Mouse (Mus musculus): Measurements from ENCODE around the gene Dmwd.

Gene Dmwd

DNA sequence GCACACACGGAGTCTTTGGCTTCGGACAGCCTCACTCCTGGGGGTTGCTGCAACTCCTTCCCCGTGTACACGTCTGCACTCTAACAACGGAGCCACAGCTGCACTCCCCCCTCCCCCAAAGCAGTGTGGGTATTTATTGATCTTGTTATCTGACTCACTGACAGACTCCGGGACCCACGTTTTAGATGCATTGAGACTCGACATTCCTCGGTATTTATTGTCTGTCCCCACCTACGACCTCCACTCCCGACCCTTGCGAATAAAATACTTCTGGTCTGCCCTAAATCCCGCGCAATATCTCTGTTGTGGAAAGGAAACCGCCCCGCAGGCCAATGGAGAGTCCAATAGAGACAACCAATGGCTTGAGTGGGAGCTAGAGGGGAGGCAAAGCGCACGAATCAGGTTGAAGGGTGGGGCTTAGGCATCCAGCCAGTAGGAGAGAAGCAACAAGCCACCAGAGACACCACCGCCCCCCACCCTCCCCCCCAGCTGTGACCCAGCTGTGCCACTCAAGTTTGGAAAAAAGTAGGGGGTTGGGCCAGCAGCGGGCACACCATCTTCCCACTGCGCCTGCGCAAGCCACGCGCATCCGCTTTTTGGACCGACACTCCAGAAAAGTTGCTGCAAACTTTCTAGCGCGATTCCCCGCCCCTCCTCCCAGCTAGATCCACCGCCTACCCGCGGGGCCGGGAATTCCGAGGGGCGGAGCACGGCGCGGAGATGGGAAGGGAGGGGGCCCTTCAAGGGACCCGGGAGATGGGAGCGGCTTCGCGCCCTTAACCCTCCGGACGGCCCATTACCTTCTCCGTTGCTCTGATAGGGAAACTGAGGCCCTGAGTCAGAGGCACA lies 17.7 kb downstream of the Dmwd start:
- TF ChIP-seq NANOG (IDR thresholded peaks at IDR 0.05; ENCODE audit: borderline replicate concordance, low read length) = no peak
- TF ChIP-seq POU5F1 (IDR thresholded peaks at IDR 0.05; ENCODE audit: borderline replicate concordance, low read length) = no peak
- Histone ChIP-seq H3K4me3 (replicated peaks; ENCODE audit: low read length) (peak overlapping the region; percentile 83), H3K27me3 (ENCODE audit: insufficient read depth, low read length) (peaks cover 61% of the 10 kb centered on the region), H3K9me3 (ENCODE audit: low read length) (no peaks in the 10 kb centered on the region), H3K36me3 (ENCODE audit: insufficient read depth, low read length) (peaks cover 33% of the 10 kb centered on the region), H3K4me1 (replicated peaks; ENCODE audit: low read depth, low read length) (peaks cover 66% of the 10 kb centered on the region)

DNA sequence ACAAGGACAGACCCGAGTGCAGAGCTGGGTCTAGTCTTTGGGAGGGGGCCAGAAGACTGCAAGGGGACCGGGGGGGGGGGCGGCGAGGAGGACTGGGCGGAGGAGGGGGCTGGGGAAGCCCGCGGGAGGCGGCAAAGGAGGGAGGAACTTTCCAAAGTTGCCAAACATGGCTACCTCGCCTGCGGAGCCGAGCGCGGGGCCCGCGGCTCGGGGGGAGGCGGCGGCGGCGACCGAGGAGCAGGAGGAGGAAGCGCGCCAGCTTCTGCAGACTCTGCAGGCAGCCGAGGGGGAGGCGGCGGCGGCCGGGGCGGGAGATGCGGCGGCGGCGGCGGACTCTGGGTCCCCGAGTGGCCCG lies 18.4 kb downstream of the Dmwd start, which contains the start of gene Six5:
TSS of gene Six5 (plus strand) at position 124 of the 355 bp plus-strand sequence.
- Histone ChIP-seq H3K36me3 (ENCODE audit: insufficient read depth, low read length) (peaks cover 28% of the 10 kb centered on the region), H3K4me1 (replicated peaks; ENCODE audit: low read depth, low read length) (peaks cover 67% of the 10 kb centered on the region), H3K27me3 (ENCODE audit: insufficient read depth, low read length) (peaks cover 67% of the 10 kb centered on the region), H3K4me3 (replicated peaks; ENCODE audit: low read length) (peak within 1 kb of the TSS; percentile 83), H3K9me3 (ENCODE audit: low read length) (no peaks in the 10 kb centered on the region)
- TF ChIP-seq NANOG (IDR thresholded peaks at IDR 0.05; ENCODE audit: borderline replicate concordance, low read length) = no peak
- no peak for TF ChIP-seq POU5F1 (IDR thresholded peaks at IDR 0.05; ENCODE audit: borderline replicate concordance, low read length)
- TF ChIP-seq CTCF (conservative IDR thresholded peaks at IDR 0.05; ENCODE audit: low read length) = no peak

DNA sequence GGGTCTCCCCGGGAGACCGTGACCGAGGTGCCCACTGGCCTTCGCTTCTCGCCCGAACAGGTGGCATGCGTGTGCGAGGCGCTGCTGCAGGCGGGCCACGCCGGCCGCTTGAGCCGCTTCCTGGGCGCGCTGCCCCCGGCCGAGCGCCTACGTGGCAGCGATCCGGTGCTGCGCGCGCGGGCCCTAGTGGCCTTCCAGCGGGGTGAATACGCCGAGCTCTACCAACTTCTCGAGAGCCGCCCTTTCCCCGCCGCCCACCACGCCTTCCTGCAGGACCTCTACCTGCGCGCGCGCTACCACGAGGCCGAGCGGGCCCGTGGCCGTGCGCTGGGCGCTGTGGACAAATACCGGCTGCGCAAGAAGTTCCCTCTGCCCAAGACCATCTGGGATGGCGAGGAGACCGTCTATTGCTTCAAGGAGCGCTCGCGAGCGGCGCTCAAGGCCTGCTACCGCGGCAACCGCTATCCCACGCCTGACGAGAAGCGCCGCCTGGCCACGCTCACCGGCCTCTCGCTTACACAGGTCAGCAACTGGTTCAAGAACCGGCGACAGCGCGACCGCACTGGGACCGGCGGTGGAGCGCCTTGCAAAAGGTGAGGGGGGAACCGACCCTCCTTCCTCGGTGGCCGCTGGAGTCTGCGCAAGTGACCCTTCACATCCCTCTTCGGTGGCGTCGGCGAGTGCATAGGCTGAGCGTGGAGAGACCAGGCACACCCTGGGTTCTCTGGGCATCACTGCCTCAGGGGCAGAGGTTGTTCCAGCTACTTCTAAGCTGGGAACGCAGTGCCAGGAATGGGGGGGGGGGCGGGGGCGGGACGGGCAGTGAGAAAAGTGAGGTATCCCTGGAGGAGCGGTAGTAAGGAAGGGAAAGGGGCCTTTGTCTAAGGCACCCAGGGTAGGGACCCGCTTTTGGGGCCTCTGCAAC lies 19.1 kb downstream of the Dmwd start:
- TF ChIP-seq POU5F1 (IDR thresholded peaks at IDR 0.05; ENCODE audit: borderline replicate concordance, low read length) (no peak), NANOG (IDR thresholded peaks at IDR 0.05; ENCODE audit: borderline replicate concordance, low read length) (no peak), CTCF (conservative IDR thresholded peaks at IDR 0.05; ENCODE audit: low read length) (no peak)
- H3K4me1 ChIP-seq (replicated peaks; ENCODE audit: low read depth, low read length) = peaks cover 67% of the 10 kb centered on the region
- H3K9me3 ChIP-seq (ENCODE audit: low read length) = no peaks in the 10 kb centered on the region
- peaks cover 73% of the 10 kb centered on the region for H3K27me3 ChIP-seq (ENCODE audit: insufficient read depth, low read length)
- peaks cover 22% of the 10 kb centered on the region for H3K36me3 ChIP-seq (ENCODE audit: insufficient read depth, low read length)
- peak overlapping the region; percentile 83 for H3K4me3 ChIP-seq (replicated peaks; ENCODE audit: low read length)

DNA sequence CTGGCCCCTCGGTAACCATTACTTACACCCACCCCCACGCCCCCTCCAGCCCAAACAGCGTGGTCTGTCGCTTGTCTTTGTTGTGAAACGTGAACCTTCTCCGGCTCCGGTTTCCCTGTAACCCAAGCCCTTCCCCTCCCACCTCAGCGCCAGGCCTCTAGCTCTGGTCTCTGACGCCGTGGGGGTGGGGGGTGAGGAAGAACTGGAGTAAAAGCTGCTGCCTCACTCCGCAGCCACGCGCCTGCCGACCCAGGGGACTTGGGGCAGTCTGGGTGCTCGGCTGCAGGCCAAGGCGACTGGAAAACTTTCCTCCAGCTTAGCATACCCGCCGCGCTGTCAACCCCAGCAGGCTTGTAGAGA lies 19.7 kb downstream of the Dmwd start:
- H3K4me3 ChIP-seq (replicated peaks; ENCODE audit: low read length) = peak overlapping the region; percentile 83
- H3K9me3 ChIP-seq (ENCODE audit: low read length) = no peaks in the 10 kb centered on the region
- peaks cover 16% of the 10 kb centered on the region for H3K36me3 ChIP-seq (ENCODE audit: insufficient read depth, low read length)
- H3K4me1 ChIP-seq (replicated peaks; ENCODE audit: low read depth, low read length) = peaks cover 61% of the 10 kb centered on the region
- TF ChIP-seq POU5F1 (IDR thresholded peaks at IDR 0.05; ENCODE audit: borderline replicate concordance, low read length) = no peak
- no peak for TF ChIP-seq CTCF (conservative IDR thresholded peaks at IDR 0.05; ENCODE audit: low read length)
- TF ChIP-seq NANOG (IDR thresholded peaks at IDR 0.05; ENCODE audit: borderline replicate concordance, low read length) = no peak
- peaks cover 75% of the 10 kb centered on the region for H3K27me3 ChIP-seq (ENCODE audit: insufficient read depth, low read length)

DNA sequence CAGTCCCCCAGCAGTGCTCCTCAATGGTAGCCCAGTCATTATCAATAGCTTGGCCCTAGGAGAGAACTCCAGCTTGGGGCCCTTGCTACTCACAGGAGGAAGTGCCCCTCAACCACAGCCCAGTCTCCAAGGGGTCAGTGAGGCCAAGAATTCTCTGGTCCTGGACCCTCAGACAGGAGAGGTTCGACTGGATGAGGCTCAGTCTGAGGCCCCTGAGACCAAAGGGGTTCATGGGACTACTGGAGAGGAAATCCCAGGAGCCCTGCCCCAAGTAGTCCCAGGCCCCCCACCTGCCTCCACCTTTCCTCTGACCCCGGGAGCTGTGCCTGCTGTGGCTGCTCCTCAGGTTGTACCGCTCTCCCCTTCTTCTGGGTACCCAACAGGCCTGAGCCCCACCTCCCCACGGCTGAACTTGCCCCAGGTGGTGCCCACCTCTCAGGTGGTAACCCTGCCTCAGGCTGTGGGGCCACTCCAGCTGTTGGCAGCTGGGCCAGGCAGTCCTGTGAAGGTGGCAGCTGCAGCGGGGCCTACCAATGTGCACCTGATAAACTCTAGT lies 20.5 kb downstream of the Dmwd start:
- Histone ChIP-seq H3K36me3 (ENCODE audit: insufficient read depth, low read length) (peaks cover 8% of the 10 kb centered on the region), H3K4me1 (replicated peaks; ENCODE audit: low read depth, low read length) (peaks cover 53% of the 10 kb centered on the region), H3K9me3 (ENCODE audit: low read length) (no peaks in the 10 kb centered on the region), H3K27me3 (ENCODE audit: insufficient read depth, low read length) (peaks cover 74% of the 10 kb centered on the region), H3K4me3 (replicated peaks; ENCODE audit: low read length) (peak overlapping the region; percentile 83)
- TF ChIP-seq POU5F1 (IDR thresholded peaks at IDR 0.05; ENCODE audit: borderline replicate concordance, low read length) (no peak), CTCF (conservative IDR thresholded peaks at IDR 0.05; ENCODE audit: low read length) (no peak), NANOG (IDR thresholded peaks at IDR 0.05; ENCODE audit: borderline replicate concordance, low read length) (no peak)

DNA sequence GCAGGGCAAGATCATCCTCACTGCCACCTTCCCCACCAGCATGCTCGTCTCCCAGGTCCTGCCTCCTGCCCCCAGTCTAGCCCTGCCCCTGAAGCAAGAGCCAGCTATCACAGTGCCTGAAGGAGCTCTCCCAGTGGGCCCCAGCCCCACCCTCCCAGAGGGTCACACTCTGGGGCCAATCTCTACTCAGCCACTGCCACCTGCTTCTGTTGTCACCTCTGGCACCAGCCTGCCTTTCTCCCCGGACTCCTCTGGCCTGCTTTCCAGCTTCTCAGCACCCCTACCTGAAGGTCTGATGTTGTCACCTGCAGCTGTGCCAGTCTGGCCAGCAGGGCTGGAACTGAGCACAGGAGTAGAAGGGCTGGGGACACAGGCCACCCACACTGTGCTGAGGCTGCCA lies 21.2 kb downstream of the Dmwd start:
- TF ChIP-seq NANOG (IDR thresholded peaks at IDR 0.05; ENCODE audit: borderline replicate concordance, low read length) = no peak
- TF ChIP-seq POU5F1 (IDR thresholded peaks at IDR 0.05; ENCODE audit: borderline replicate concordance, low read length) = no peak
- no peak for TF ChIP-seq CTCF (conservative IDR thresholded peaks at IDR 0.05; ENCODE audit: low read length)
- Histone ChIP-seq H3K4me1 (replicated peaks; ENCODE audit: low read depth, low read length) (peaks cover 46% of the 10 kb centered on the region), H3K9me3 (ENCODE audit: low read length) (no peaks in the 10 kb centered on the region), H3K4me3 (replicated peaks; ENCODE audit: low read length) (no peak overlapping the region), H3K36me3 (ENCODE audit: insufficient read depth, low read length) (0 out of 2 replicates have a peak, but pooled peaks cover under 1% of the 10 kb centered on the region), H3K27me3 (ENCODE audit: insufficient read depth, low read length) (peaks cover 73% of the 10 kb centered on the region)

DNA sequence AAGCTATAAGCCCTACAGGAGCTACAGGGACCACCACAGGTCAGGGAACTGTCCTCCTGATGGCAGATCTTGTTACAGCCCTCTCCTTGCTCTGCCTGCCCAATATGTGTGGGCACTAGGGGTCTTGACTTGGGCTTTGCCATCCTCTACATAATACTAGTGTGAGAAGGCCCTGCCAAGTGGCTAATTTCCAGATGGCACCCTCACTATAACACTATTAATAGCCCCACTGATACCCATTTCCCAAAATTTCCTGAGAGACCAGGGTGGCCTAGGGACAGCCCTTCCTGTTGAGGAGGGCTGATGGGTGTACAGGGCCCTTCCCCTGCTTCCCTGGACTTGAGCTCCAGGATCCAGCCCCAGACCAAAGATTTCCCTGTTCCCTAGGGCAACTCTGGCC lies 21.8 kb downstream of the Dmwd start:
- TF ChIP-seq CTCF (conservative IDR thresholded peaks at IDR 0.05; ENCODE audit: low read length) (no peak), POU5F1 (IDR thresholded peaks at IDR 0.05; ENCODE audit: borderline replicate concordance, low read length) (no peak), NANOG (IDR thresholded peaks at IDR 0.05; ENCODE audit: borderline replicate concordance, low read length) (no peak)
- Histone ChIP-seq H3K4me3 (replicated peaks; ENCODE audit: low read length) (no peak overlapping the region), H3K27me3 (ENCODE audit: insufficient read depth, low read length) (peaks cover 76% of the 10 kb centered on the region), H3K9me3 (ENCODE audit: low read length) (no peaks in the 10 kb centered on the region), H3K4me1 (replicated peaks; ENCODE audit: low read depth, low read length) (peaks cover 39% of the 10 kb centered on the region), H3K36me3 (ENCODE audit: insufficient read depth, low read length) (no peaks in the 10 kb centered on the region)

DNA sequence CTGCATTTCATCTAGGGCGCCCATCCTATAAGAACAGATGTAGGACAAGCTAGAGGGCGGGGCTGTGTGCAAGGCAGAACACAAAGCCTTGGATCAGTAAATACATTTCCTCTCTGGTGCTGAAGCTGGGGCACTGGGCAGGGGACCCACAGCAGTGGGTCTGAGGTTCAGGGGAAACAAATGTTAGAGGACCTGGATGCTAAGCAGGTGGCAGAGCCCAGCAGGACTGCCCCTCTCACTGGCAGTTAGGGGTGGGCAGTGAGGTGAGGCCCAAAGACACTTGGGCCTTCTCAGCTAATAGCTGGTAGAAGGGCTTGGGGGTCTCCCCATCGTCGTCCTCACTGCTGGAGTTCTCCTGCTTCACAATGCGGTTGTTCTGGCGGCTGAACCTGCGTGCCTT lies 22.8 kb downstream of the Dmwd start:
- H3K9me3 ChIP-seq (ENCODE audit: low read length) = no peaks in the 10 kb centered on the region
- H3K36me3 ChIP-seq (ENCODE audit: insufficient read depth, low read length) = no peaks in the 10 kb centered on the region
- TF ChIP-seq NANOG (IDR thresholded peaks at IDR 0.05; ENCODE audit: borderline replicate concordance, low read length) = no peak
- no peak for TF ChIP-seq POU5F1 (IDR thresholded peaks at IDR 0.05; ENCODE audit: borderline replicate concordance, low read length)
- TF ChIP-seq CTCF (conservative IDR thresholded peaks at IDR 0.05; ENCODE audit: low read length) = no peak
- peaks cover 85% of the 10 kb centered on the region for H3K27me3 ChIP-seq (ENCODE audit: insufficient read depth, low read length)
- peaks cover 31% of the 10 kb centered on the region for H3K4me1 ChIP-seq (replicated peaks; ENCODE audit: low read depth, low read length)
- no peak overlapping the region for H3K4me3 ChIP-seq (replicated peaks; ENCODE audit: low read length)
